Mouse (Mus musculus) small intestine, adult 2 months (tissue): ENCODE results near the gene Tmem229b.

Experiments used
- CTCF ChIP-seq: fragments of 200-500 bp; IDR thresholded peaks from 2 replicates; pipeline ENCODE4 v1.5.1; 2012; ENCODE audit warnings: low read depth, mild to moderate bottlenecking, control low read depth, inconsistent platforms, low read length, moderate library complexity, mixed read lengths; ENCODE audit not compliant: insufficient replicate concordance, insufficient read length; ENCODE audit errors: extremely low read depth
- POLR2A ChIP-seq: fragments of 200-500 bp; IDR thresholded peaks from 2 replicates; pipeline ENCODE4 v1.6.1; 2012; ENCODE audit warnings: low read depth, mild to moderate bottlenecking, control low read depth, inconsistent platforms, low read length, moderate library complexity

DNA sequence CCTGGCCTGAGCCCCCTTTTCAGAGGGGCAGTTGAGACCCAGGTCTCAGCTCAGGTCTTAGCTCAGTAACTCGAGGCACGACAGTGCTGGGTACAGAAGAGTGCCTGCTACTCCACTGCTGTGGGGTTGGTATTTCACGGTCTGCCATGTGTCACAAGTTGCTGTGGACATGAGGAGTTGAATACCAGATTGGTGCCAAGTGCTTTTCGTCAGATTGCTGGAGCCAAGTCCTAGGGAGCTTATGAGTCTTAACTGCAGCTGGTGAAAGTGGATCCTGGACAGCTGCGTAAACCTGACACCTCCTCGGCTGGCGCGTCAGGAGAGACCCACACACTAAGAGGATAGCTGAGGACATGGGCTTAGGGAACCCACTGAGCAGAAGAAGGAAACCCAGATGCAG is 37.2 kb upstream of the Tmem229b start:
- no peak for TF ChIP-seq CTCF
- TF ChIP-seq POLR2A: no peak
